Mouse (Mus musculus) megakaryocyte, embryonic 14.5 days (primary cell): ENCODE results near the gene Atp6v0a4.

ENCODE experiments used
- FLI1 ChIP-seq: IDR thresholded peaks from 2 replicates; pipeline ENCODE4 v1.6.1; 2012; ENCODE audit warnings: low read length, inconsistent platforms, mixed read lengths
- GATA1 ChIP-seq: IDR thresholded peaks from 3 replicates; pipeline ENCODE4 v1.6.1; 2012; ENCODE audit warnings: mixed read lengths, low read length, inconsistent platforms, borderline replicate concordance

DNA sequence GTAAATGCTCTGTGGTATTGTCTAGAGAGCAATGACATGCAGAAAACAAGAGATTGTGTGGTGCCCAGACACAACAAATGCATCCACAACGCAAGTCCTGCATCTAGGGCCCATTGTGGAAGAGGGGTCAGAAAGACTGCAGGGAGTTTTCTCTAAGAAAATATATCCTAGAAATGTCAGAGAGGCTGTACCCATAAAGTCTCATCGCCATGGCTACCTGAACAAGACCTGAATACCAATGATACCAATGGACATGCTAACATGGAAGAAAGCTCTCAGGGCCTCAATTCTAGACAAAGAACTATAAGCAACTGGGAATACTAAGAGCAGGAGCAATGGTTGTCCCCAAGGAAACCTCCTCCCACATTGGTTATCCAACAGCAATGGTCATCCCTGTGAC is 111.6 kb downstream of the Atp6v0a4 start:
- no peak for TF ChIP-seq GATA1
- no peak for TF ChIP-seq FLI1
